Mouse (Mus musculus): Measurements from ENCODE around the gene Rph3a.

Rph3a gene

DNA sequence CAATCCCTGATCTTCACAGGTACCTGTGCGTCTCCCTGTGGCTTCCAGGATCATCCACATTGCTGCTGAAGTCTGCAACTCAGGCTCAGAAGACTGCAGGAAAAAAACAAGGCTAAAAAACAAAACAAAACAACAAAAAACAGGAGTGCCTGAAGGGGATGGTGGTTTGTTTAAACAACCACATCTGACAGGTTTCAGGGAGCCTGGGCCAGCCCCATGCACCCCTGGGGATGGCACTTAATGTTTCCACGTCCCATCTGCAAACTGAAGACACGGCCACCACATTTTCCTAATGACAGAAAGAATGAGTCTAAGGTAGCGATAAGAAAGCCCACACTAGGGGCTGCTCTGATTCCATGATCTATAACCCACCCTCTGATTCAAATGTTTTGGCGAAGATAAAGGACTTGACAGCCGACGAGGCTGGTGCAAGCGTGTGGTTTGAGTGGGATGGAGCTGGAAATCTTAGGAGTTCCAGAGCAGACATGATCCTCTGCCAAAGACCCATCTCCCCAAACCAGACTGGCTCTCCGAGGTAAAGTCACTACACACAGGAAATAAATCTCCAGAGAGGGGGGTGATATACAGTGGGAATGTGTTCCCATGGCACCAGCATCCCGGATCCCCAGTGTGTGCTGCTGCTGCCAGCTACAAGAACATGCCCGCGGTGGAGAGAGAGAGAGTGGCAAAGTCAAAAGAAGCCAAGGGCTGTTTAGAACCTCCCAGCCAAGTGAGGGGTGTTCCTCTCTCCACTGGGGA is at the start of gene Rph3a:
Gene Rph3a (minus strand): TSS at position 282 of the 759 bp plus-strand sequence.
- DNase-seq: peak; percentile 45

DNA sequence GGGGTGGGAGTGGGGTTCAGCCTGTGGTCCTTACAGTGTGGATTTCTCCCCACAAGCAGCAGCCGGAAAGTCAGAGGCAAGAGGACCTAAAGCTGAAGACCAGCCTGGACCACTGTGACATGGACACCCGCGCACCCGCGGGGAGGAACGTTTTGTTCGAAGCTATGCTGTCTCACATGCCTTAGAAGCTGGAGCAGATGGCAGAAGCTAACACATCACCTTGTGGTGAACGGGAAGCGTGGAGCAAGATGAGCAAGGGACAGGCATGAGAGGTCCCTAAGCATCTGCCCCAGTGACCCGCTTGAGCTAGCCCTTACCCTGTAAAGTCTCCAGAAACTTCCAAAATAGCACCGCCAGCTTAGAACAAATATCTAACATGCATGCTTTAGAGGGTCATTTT is 48.4 kb upstream of the Rph3a start:
- DNase-seq: no peak

DNA sequence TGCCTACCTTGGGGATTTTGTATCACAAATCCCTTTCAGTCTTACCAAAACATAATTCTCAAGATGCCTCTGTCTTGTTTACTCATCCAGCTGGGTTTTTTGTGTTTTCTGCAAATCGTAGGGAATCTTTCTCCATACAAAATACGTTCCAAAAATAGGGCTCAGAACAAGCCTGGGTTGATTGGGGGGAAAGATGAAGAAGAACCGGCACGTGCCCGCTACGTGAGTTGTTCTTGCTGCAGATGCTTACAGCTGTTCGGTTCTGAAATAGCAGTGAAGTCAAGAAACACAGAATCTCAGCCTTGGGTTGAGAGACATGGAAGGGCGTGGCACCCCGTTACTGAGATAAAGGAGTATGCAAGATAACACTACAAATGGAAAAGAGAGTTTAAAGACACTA is 44.0 kb upstream of the Rph3a start:
- no peak for DNase-seq

DNA sequence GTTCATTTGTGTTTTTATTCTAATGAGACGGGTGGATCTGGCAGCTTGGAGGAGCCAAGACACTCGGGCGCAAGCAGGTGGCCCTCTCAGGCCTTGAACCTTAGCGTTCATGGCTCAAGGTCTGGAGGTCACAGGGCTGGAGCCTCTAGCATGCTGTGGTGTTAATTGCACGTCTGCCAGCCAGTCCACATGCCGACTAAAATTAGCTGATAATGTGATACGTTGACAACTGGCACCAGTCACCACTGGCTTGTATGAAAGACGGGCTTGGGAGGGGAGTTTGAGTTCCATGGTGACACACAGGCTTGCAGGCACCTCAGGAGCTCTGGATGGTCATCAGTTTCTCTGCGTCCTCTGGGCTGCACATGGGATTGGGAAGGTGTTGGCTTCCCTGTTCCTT is 31.9 kb upstream of the Rph3a start:
- DNase-seq: no peak

DNA sequence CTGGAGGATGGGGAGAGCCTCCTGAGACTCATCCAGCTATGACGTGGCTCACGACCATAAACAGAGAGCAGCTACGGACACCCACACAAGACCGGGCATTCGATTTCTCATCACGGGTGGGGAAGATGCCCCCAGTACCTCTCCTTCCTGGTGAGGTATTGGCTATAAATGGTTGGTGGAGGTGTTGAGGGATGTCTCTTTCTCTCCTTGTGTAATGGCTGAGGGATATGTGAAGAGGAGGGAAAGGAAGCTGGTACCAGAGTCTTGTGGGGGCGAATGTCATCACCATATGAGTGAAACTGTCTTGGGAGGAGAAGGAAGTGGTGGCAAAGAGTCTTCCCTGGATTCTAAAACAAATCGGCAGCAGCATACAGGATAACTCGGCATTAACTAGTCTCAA is 29.6 kb upstream of the Rph3a start:
- no peak for DNase-seq

DNA sequence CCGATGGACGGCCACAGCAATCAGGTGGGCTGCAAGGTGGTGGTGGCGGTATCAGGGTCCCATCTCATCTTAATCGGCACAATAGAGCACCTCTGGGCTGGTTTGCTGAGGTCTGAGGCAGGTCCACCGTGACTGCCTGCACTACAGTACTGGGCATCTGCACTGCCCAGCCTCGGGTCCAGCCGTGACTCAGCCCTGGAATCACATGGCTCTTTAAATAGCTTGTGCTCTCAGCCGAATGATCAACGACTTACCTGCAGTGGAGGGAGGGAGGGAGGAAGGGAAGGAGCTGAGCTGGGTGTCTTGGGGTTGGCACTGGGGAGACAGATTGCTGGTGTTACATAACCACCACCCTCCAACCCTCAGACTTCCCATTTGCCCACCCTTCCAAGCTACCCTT is 20.3 kb upstream of the Rph3a start:
- DNase-seq: no peak

DNA sequence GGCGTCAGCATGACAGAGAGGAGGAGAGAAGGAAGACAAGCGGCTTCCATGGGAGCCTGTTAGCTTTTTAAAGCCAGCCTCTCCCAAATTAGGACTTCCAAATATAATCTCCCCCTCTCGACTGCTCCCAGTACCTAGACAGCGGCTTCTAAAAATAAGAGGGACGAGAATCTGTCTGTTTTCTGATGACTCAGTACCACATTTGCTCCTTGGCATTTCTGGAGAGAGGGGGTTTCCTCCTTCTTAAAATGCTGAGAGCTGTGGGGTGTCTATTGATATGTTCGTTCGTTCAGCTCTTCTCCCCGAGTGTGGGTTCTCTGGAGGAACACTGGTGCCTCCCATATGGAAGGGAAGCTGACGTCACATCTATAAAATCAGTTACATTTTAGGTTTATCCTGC is 9.6 kb upstream of the Rph3a start:
- DNase-seq: no peak

DNA sequence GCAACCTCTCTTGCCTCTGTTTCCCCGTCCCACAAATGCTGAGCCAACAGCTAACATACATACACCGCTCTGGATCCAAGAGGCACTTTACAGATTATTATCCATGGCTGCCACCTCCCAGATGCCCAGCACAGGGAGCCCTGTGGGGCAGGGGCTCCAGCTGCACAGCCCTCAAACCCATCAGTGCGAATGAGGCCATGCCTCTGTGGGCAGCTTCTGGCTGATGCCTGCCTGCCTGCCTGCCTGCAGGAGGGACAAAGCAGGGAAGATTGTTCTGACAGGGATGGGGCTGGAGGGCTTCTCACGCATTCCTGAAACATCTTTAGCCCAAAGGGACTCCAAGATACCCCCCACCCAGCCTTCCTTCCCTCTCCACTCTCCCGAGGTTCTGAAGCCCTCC is 7.8 kb upstream of the Rph3a start:
- no peak for DNase-seq

DNA sequence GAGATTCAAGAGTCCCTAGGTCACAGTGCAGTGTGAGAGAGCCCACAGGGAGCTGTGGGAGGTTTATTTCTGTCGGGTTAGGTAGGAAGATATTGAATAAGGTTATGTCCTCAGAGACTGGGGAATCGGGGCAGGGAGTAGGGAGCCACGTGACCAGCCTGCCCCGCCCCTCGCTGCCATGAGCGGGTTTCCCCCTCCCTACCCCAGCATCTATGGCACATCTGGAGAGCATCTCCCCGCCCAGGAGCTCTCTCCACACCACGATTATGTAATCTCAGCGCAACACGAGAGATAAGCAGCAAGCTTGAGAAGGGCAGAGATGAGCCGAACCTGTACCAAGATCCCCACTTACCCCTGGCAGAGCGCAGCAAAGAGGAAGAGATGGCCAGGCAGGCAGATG is 6.5 kb upstream of the Rph3a start:
- no peak for DNase-seq

DNA sequence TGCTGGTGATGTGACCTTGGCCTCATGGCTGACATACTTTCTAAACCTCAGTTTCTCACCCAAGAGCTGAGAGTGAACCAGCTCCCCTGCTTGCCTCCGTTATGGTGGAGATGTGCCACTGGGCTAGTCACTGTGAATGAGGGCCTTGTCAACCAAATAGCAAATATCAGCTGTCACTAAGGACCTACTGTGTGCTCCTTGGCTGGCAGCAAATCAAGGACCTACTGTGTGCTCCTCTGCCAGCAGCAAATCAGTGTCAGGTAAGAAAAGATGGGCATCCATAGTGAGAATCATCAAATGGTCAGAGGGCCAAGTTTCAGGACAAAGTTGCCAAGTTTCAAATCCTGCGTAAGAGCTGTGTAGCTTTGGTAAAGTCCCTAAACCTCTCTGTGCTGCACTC is 4.6 kb upstream of the Rph3a start:
- no peak for DNase-seq

DNA sequence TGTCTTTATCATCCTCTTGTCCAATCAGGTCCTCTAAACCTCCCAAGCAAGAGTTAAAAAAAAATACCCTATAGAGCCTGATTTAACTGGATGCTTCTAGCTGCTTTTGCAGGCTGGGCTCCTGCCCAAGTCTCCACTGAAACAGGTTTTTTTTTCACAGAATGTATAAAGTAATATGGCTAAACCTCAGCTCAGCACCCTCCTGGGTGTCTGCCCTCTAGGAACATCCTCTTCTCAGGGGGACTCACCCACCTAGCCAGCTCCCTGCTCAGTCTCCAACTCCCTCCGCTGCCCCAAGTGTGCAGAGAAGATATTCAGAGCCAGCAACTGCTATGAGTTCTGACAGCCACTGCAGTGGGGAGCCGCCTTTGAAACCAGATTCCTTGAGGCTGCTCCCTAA is 2.1 kb upstream of the Rph3a start:
- no peak for DNase-seq

DNA sequence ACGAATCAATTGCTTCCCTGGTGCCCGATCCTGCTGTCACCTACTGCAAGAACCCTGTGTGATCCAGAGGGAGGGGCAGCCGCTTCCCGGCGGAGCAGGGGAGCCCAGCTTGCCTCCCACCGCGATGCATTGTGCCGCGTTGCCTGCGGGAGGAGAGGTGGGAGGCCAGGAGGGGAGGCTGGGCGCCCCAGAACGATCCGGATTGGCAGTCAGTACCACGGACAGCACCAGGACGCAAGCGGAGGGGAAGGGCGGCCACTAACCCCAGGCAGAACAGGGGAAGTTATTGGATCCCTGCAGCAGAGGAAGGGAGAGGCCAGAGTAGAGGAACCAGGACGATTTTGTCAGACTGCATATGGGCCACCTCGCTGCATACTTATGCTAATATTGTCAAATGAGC is 486 bp downstream of the Rph3a start:
- peak; percentile 83 for DNase-seq

DNA sequence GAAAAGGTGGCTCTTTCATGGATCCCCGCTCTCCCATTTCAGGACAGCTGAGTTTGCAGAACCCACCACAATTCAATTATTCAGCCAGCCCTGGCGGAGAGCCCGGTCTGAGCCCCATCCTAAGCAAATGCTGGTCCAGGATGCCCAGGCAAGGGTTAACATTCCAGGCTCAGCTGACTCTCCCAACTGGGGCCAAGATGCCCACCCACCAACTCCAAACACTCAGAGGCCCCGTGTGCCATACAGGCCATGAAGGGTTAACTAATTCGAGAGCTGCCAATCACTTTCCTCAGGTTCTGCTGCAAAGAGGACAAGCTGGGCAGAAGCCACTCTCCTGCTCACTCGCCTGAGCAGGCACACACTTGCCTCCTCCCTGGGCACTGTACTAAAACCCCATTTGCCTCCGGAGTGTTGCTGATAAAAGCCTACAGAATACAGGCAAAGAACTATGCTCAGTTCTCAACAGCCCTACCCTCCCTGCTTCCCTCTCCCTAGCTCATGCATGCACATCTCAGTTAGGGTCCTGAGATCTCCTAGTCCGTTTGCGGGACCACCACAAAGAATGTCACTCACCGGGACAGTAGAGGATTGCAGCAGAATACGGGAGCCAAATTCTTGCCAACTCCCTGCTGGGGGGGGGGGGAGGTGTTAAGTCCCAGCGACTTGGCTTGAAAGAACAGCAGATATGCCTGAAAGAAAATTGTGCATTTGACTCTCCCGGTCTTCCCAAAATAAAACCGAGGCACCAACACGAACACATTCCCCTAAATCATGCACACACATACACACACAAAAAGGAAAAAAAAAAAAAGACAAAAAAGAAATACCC is 1.3 kb downstream of the Rph3a start:
- DNase-seq: peak; percentile 72

DNA sequence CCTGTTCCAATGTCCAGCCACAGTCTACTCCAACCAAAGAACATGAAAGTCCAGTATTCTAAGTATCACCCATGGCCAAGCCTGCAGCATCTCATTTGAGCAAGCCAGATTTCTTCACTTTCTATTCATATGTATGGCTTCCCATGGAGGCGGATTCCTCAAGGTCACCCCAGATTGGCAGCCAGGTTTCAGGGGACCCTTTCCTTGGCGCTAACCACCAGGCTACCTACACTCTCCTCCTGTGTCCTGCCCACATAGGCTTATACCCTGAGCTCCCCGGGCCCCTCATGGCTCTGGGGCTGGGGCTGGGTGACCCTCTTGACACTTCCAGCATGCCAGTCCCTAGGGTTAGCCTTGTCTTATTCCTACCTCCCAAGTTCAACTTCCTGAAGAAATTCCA is 2.3 kb downstream of the Rph3a start:
- peak; percentile 50 for DNase-seq

DNA sequence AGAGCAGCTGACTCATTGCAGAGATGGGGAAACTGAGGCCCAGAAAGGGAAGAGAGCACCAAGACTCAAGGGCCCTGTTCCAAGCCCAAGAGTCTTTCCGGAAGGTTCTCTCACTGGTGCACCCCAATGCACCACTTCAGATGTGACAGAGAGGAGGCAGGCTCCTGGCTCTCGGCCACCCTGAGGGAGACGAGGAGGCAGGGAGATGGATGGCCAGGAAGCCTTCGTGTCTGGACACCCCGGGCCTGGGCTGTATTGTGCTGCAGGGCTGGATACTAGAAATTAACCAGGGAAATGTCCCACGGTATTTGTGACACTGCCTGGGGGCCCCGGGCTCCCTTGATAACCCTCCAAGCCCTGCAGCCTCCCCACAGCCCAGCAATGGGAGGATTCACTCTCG is 2.8 kb downstream of the Rph3a start:
- DNase-seq: peak; percentile 65

DNA sequence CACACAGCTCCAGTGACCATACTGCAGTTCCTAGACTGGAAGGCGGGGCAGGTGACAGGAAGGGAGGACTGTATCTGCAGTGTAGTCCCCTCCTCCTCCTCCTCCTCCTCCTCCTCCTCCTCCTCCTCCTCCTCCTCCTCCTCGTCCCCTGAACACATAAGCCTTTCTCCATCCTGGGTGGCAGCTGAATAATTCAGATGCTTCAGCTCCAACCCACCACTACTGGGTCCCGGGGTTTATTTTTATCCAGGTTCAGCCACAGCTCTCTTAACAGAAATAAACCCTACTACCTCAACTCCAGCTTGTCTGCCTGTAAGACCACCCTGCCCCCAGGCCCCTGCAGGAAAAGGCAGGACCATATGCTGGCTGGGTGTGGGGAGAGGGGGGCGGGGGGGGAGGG is 3.7 kb downstream of the Rph3a start:
- DNase-seq: no peak

DNA sequence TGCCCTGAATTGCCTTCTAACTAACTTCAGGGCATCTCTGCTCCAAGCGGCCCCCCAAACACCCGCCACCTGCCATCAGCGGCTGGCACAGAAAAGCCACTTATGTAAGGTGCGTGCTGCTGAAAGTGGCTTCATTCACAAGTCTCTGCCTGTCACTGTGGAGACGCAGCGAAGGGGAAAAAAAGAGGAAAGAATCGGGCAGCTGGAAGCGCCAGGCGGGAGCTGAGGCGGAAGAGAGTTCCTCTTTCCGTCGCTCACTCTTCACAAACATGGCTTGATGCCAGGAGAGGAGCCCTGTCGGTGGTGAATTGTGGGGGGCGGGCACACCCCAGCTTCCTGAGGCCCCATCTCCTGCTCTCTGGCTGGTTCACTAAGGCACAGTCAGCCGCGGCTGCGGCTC is 6.1 kb downstream of the Rph3a start:
- DNase-seq: peak; percentile 84

DNA sequence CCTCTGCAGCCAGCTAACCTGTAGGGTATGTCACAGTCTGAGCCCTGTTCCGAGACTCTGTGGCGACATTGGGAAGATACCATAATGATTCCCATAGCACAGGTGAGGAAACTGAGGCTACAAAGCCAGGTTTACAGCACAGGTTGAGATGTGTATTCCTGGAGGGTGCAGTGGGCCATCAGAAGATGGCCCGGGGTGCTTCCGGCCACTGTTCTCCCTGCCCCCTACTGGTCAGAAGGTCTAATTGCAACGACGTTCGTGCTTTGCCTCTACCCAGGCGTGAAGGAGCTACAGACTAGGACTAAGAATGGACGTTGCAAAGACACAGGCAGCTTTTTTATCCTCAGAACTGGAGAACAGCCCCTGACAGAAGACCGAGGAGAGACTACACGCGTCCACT is 10.3 kb downstream of the Rph3a start:
- peak; percentile 60 for DNase-seq

DNA sequence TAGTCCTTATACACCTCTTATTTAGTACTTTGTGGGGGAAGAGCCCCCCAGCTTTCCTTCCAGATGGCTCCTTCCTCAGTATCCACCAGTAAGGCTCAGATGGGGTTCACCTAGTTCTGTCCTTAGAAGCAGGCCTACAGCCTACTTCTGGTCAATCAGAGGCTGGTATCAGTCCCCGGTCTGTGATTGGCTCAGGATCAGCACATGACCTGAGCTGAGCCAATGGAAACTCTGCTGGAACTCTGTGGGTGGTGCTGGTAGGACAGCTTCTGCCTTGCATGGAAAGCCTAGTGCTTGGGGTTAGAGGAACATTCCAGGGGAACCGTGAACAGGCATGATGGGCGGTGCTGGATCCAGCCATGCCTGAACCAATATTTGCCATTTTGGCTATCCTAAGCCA is 21.5 kb downstream of the Rph3a start:
- no peak for DNase-seq

DNA sequence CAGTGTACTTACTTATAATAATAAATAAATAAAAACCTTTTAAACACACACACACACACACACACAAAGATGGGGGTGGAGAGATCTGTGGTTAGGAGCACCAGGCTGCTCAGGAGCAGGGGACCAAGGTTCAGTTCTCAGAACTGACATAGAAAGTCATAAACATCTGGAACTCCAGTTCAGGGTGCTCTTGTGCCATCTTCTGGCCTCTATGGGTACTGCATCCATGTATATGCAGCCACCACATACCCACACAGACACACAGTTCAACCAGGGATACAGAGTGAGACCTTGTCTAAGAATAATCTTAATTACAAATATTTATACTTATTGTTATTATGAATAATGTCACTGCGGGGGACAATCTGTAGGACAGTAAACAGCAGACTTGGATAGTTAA is 26.9 kb downstream of the Rph3a start:
- DNase-seq: no peak

DNA sequence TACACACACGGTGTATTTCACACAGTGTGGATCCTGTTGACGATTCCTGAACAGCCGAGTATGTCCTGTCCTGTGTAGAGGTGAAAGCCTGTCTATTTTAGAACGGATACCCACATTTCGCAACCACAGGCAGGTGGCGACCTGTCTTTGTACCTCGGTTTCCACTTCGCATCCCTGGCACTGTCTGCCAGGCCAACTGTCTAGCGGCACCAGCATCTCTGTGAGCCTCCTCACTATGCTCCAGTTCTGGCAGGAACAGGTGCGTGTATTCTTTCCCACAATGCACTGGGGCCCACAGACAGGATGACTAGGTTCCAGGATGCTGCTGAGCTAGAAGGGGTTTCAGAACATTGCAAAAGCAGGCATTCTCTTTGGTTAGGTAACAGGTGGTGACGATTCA is 28.7 kb downstream of the Rph3a start:
- DNase-seq: peak; percentile 54

DNA sequence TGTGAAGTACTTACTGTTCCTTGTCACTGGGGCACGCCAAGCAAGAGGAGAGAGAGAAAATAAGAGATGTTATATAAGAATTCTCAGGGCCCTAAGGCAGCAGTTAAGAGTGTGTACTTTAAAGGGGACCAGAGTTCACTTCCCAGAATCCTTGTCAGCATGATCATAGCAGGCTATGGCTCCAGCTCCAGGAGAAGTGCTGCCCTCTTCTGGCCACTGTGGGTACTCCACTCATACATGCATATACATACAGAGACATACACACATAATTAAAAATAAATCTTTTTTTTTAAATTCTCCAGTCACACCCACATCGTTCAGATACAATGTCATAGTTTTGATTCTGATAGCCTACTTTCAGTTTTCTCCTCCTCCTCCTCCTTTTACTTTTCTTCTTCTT is 29.8 kb downstream of the Rph3a start:
- no peak for DNase-seq

DNA sequence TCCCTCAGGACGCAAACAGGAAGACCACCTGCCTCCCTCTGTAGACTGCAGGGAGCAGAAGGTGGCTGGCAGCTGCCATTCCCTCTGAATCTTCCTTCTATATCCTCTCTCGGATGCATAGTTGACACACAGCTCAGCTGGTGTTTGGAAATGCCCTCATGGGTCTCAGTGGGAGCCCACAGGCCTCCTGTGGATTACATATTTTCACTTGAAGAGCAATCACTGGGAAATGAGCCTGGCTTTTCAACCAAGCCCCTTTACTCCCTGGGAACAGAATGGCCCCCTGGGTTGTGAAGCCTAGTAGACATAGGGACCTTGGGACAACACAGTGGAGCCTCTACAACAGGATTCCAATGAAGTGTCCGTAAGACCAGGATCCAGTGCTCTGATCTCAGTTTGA is 33.8 kb downstream of the Rph3a start:
- no peak for DNase-seq

DNA sequence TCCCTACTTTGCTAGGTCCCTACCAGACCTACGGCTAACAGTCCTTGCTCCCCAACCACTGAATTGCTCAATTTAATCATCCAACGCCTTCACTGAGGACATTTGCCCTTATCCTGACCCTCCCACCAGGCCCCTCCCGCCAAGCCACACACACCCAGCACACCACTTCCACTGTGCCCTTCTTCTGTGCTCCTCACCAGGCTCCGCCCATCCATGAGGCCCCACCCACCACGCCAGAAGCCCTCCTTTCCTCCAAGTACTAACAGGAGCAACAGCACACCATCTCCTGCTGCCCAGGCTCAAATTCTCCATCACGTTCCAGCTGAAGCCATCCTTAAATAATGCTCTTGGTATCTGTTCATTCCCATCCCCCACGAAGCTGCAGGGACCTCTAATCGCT is 35.4 kb downstream of the Rph3a start:
- no peak for DNase-seq

DNA sequence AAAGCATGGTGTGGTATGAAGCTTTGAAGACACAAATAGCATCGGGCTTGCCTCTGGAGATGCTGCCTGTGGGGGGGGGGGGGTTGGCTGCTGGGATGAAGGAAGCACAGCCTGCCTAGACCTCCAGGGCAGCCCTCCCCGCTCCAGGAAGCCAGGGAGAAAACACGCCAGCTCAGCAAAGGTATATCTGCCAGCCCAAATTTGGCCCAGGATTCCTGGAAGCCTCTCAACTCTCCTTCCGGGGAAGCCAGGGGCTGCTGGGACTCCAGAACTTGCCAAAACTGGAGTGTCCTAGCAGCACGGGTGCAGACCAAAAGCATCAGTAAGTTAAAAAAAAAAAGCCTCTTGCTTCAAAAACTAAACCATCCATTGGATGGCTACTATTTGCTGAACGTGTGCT is 37.6 kb downstream of the Rph3a start:
- DNase-seq: peak; percentile 94

Measured in cerebellum, adult 9-10 months (tissue).